Mouse (Mus musculus) embryo, embryonic 11 days (tissue): ENCODE measurements around the gene Ilkap.

ENCODE experiments used
- DNase-seq: peaks from one replicate; pipeline ENCODE4 v3.0.0-alpha.2; 2015

The Ilkap gene

DNA sequence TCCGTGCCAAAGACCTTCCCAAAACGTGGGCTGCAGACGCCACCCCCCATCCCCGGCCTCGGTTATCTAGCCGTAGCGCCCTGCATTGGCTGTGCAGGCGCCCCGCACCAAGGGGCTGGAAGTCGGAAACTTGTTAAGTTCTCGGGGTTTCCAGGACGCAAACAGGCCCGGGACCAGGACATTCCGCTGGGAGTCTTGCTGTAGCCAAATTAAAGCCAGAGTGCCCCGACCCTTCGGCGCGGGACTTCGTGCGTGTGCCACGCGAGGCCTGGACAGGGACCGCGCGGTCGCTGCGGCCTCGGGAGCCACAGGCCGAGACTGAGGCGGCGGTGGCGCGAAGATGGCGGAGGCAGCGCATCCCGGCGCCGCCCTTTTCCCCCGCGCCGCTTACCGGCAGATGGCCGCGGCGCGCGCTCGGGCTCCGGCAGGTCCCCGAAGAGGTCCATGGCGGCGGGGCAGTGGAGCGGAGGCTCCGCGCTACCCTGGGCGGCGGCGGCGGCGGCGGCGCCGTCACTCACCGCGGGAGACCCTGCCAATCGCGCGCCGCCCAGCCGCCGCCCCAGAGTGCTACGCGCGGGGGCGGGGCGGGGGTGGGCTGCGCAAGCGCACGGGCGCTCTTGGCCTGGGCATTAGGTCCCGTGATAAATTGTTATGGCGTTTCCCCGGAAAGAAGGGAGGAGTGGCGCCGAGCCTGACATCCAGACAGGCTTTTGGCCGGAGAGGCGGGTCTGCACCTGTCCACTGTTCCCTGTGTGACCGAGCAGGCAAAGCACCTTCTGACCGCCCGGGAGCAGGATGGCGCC is at the start of gene Ilkap:
TSS of gene Ilkap (minus strand) at position 556 of the 803 bp plus-strand sequence.
- DNase-seq, result peak; percentile 93

- DNase-seq, result no peak
Measured at GRCm38 (mm10) chr1:91446511-91446910, 47.9 kb upstream of the Ilkap start.

DNA sequence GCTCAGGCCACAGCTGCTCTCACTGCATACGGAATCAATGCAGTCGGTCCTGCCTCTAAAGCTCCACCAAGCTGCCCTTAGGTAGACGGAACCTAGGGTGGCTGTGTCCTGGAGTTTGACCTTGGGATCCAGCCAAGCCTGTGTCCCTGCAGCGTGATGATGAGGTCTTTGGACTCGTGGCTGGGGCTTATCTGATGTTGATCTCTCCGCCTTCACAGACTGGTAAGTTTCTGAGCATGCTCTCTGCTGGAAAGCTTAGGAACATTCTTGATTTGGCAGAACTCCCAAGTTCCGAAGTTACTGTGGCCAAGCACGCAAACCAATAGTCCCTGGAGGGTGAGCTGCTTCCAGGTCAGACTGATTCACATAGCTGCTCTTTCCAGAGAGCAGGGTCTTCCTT is 47.4 kb upstream of the Ilkap start:
- no peak for DNase-seq

DNA sequence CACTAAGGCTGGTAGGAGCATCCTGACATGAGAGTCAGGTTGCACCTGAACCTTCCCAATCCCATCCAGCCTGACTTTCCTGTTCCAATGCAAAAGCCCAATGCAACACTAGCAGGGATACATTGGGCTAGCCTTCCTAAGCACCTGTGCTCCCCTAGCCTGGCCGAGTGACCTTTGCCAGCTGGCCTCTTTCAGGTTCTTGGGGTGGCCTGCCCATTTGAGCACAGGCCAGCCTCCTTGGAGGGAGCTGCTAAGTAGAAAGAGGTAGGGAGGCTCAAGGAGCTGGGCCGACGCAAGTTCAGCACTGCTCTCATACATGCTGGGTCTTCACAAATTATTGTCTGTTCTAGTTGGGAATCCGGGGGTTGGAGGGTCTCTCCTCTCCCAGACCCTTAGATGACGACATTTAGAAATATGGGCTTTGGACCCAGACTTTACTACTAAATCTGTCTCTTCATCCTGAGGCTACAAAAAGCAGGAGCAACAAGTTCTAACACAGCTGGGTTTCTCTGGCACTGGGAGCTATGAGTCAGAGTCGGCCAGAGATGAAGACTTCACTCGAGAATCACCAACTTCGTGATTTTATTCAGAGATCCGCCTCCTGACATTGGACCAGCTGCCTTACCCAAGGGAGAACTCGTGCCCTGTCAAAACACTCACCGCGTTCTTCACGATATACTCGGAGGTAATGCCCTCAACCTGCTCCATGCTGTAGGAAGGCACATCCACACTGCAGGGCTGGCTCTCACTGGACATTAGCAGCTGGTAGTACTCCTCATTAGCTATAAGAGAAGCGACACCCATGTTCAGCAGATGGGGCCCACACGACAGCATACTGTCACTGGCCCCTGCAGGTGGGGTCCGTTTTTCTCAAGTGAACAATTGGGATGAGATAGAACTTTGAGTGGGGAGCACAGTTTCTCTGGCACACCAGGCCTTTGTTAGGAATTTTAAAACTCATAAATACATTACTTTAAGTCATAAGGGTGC is 46.5 kb upstream of the Ilkap start:
- DNase-seq, result no peak

GRCm38 (mm10) chr1:91442350-91442990 is 43.9 kb upstream of the Ilkap start:
- no peak for DNase-seq

DNA sequence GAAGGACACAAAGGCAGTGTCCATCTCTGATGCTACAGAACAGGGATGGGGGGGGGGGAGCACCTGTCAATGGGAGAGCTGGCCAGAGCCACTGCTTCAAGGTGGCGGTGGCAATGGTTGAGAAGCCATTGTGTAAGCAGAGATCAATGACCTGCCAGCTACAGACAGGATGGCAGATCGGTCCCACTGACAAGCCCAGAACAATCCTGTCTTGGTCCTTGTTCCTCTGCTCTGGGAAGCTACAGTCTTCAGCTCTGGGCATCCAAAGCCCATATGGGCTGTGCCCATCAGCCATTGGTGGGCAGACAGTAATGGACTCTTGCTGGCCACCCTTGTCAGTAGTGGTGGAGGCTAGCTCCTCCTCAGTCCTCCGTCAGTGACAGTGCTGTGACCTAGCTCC is 43.2 kb upstream of the Ilkap start:
- DNase-seq, result no peak

- DNase-seq, result no peak
Measured at GRCm38 (mm10) chr1:91439776-91440175, 41.2 kb upstream of the Ilkap start.

DNA sequence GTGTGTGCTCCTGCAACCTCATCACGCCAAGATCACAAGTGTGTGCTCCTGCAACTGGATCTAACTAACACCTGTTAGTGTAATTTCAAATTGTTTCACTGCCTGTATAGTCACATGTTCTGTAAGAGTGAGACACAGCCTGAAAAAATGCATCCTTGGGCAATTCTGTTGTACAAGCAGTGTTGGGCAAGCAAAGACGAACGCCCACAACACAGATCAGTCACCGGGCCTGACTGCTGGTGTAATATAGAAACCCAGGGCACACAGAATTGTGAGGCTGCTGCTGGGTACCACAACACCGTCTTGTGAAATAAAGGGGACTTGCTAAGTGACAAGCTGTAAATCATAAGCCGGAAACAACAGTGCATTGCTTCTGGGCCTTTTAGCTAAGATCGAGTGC is 39.0 kb upstream of the Ilkap start:
- no peak for DNase-seq

DNA sequence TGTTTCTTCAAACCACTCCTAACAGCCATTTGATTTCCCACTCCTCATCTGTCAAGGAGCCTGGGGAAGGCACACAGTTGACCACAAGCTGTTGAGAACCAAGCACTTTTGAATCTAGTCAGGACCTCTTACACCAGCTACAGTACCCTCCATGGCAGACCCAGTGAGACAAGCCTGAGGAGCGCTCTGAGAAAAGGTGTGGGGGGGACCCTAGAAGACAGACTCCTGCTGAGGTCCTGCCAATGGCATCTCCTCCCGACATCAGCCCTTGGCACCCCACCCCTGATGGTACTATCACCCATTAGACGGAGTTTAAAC is 38.4 kb upstream of the Ilkap start:
- no peak for DNase-seq

DNA sequence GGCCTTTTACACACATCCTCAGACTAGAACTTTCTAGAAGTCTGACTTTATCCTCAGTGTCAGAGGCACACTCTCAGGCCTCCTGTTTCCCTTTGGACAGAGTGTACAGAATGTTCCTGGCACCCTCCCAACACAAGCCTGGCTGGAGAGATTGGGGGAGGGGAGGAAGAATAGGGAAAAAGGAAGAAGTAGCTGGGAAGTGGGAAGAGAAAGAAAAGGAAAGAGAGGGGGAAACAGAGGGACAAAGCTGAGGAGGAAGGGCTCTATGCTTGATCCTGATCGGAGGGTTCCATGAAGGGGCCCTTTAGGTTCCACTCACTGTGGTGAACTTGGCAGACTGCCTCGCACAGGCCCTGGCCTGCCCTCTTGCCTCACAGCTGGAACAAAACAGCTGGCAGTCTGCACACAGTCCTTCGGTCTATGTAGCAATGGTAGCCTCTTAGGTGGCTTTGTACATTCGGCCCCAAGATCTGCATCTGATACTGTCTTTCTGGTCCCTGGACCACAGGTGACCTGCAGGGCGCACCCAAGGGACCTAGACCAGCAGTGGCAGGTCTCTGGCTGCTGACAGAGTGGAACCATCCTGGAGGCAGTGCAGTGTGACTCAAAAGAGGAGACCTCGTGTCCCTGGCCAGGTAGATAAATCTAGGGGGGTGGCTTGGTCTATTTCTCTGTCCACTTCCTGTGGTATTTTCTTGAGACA is 37.9 kb upstream of the Ilkap start:
- DNase-seq, result no peak

- no peak for DNase-seq
Measured at GRCm38 (mm10) chr1:91435606-91436130, 37.1 kb upstream of the Ilkap start.

- DNase-seq, result no peak
Measured at GRCm38 (mm10) chr1:91434905-91435304, 36.3 kb upstream of the Ilkap start.

GRCm38 (mm10) chr1:91430761-91431160 is 32.1 kb upstream of the Ilkap start:
- no peak for DNase-seq

- DNase-seq, result no peak
Measured at GRCm38 (mm10) chr1:91429212-91429611, 30.6 kb upstream of the Ilkap start.

GRCm38 (mm10) chr1:91428614-91429013 is 30.0 kb upstream of the Ilkap start:
- peak; percentile 87 for DNase-seq

DNA sequence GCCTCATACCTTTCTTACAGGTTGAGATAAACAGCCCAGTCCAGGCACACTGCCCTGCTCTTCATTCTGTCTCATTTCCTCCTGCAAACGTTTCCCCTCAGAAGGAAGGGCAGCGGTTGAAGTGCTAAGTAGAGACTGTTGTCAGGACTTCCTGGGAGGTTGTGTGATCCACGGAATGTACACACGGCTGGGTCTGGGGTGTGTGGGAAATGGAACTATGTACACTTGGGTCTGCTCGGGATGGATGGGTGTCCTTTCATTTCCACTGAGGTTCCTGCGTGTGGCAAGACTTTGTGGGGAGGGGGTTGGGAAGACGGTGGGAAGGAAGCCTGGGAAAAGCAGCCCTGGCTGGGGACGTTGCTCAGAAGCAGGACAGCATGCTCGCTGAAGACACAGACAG is 27.8 kb upstream of the Ilkap start:
- no peak for DNase-seq

DNA sequence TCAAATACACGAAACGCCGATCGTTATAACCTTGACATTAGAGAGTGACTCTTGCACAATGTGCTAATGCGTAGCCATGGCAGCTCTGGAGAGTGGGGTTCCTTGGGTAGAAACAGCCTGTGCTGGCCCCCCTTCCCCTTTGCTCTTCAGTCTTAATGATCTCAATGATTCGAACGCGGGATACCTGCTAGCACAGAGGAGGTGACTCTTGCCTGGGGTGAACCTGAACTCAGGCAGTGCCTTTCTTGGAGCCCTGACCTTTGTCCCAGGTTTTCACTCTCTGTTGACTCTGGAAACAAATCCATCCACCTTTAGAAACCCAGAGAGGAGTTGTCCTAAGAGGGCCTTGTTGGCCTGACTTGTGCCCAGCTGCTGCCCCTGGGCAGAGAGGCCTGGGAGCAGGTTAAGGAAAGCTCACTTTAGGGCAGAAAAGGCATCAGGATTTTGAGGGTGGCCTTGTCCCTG is 22.0 kb upstream of the Ilkap start:
- DNase-seq, result no peak

GRCm38 (mm10) chr1:91419862-91420600 is 21.4 kb upstream of the Ilkap start:
- no peak for DNase-seq

DNA sequence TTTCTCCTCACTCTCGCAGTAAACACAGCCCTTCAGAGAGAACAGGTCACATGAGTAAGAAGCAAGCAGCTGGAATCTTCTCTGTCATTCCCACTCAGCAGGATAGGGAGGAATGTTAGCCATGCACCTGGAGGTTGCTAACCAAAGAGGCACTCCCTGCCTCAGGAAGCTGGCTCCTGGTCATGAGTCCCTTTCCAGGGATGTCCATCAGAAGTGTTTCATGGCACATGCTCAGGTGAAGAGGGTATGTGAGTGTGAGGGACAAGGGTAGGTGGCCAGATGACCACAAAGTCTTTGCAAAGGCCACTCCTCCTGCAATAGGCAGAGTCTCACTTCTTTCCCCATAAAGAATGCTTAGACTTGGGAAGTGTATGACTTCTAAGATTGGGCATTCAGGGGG is 19.4 kb upstream of the Ilkap start:
- DNase-seq, result no peak

DNA sequence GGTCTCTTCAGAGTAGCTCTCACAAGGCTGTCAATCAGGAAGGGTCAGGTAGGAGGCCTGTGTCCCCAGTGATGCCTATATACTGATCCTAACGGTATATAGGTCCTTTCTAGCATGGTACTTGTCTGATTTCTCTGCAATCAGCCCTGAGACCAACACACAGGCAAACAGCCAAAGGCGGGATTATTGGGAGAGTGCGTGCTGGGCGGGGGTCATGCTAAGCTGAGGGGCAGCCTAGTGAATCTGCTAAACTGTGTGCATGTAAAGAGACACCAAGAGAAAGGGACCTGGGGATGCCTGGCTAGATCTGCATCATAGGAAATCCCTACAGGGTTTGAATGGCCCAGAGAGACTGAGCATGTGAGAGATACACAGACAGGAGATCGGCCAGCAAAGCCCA is 16.7 kb upstream of the Ilkap start:
- no peak for DNase-seq

GRCm38 (mm10) chr1:91414903-91415302 is 16.3 kb upstream of the Ilkap start:
- DNase-seq, result no peak
